Mouse (Mus musculus): ENCODE data around the gene Vax1. TPM values are rescaled to one million over a fixed set of nuclear protein-coding genes. Genes with fewer than 3 reads are reported as not detected.

The Vax1 gene
- total RNA-seq, 2 experiments from 2014 or later: not detected

DNA sequence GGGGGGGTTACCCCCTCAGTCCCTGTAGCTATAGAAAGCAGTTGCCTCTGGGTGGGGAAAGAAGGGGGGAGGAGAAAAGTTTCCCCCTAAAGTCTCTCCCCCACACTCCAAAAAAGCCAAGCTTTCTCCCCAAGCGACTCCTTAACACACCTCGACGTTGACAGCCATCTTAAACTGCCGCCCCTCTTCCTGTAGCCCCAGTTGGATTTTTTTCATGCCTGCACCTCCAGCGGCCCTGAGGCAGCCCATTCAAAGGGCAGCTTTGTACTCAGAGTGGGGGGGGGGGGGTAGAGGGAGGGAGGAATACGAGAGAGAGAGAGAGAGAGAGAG lies 875 bp upstream of the Vax1 start:
- intact Hi-C loops (cut with DNase I): no loop called here
- DNase-seq: no peak

DNA sequence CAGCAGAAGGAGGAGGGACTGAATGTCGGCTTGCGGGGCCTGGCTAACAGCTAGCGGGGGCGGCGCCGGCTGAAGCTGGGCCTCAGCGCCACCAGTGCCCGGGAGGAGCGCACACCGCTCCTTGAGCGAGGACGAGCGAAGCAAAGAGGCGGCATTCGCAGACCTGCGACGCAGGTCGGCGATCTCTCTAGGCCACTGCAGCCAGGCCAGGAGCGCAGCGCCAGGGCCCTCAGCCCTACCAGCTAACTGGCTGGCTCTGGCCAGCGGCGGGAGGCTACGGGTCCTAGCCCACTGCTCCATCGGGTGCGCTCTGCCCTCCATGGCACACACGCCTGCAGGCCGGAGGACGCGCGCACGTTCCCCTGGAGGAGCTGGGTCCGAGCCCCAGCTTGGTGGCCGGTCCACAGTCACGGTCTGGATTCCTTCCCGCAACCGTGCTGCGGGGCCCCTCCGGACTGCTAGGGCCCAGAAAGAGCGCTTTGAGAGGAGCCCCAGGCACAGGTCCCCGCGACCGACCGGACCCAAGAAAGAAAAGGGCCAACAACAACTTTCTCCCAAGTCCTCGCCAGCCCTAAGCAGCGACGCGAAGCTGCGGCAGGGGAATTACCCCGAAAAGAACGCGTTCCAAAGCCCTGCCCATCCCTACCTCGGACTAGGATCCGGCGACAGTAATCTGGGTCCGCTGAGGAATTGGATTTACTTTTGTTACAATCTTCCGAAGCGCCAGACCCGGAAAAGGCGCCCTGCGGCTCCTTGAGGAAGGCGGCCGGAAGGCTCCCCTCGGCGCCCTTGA lies 517 bp downstream of the Vax1 start:
- DNase-seq: no peak
- intact Hi-C loops (cut with DNase I): no loop called here

DNA sequence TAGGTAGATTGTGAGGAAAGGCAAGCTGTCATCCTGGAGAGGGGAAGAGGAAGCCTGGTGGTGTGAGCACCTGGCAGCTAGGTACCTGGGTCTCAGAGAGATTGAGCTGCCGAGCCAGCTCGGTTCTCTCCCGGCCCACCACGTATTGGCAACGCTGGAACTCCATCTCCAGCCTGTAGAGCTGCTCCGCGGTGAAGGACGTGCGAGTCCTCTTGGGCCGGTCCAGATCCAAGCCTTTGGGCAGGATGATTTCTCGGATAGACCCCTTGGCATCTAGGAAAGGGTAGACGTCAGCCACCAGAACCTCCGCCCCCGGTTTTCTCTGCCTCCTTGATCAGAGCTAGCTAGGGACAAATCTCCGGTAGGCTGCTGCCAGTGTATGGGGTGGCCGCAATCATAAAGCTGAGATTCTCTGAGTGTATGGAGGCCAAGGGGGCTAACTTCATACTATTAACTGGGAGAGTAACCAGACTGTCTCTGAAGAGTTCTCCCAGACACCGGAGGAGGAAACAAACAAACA lies 1.4 kb downstream of the Vax1 start:
- intact Hi-C loops (cut with DNase I): no loop called here
- no peak for DNase-seq

DNA sequence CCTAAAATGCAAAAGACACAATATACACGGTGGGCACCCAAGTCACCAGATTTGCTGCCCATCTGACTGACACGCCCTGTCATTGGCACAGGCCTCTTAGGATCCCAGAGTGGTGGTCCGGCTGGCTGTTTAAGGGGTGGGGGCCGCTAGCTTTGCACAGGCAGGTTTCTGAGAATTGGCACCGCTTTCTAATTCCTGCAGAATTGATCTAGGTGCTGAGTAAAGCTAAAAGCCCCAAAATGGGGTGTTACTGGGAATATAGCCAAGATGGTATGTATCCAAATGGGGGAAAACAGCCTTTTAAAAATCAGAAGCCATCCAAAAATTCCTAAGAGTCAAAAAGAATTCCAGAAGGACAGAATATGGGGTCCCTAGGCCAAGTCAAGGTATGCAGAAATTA lies 2.0 kb downstream of the Vax1 start:
- intact Hi-C loops (cut with DNase I): no loop called here
- DNase-seq: no peak

DNA sequence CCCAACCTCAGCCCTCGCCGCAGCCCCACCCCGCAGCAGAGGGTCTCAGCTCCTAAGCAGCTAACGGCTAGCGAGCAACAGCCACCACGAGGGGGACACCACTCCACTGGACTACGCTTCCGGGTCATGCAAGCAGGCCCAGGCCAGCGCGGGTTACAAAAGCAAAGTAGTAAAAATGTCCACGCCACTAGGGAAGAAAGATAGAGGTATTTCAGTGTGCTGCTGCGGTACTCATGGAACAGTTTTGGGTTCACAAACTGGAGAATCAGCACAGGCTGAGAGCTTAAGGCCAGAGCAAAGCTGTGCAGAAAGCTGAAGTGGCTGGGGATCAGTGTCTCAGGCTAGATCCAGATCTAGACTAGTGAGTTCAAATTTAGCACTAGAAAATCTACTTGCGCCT lies 3.0 kb downstream of the Vax1 start:
- intact Hi-C loops (cut with DNase I): no loop called here
- no peak for DNase-seq

DNA sequence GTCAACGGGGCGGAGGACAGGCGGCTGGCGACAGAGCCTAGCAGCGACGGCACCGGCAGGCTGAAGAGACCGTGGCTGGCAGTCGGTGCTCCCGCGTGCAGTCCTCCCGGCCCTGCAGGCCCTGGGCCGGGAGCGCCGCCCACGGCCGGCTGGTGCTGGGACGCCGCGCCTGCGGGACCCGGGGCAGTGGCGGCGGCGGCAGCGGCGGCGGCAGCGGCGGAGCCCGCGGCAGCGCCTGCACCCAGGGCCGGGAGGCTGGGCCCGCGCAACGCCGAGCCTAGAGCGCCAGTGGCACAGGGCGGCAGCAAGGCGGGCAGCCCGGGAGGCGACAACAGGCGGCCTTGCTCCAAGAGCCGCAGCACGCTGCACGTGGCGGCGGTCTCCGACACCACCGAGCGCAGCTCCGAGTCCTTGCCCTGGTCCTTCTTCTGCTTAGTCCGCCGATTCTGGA lies 3.5 kb downstream of the Vax1 start:
- peak in 1 of 2 experiments; percentile 11 for DNase-seq
- intact Hi-C loops (cut with DNase I): no loop called here

DNA sequence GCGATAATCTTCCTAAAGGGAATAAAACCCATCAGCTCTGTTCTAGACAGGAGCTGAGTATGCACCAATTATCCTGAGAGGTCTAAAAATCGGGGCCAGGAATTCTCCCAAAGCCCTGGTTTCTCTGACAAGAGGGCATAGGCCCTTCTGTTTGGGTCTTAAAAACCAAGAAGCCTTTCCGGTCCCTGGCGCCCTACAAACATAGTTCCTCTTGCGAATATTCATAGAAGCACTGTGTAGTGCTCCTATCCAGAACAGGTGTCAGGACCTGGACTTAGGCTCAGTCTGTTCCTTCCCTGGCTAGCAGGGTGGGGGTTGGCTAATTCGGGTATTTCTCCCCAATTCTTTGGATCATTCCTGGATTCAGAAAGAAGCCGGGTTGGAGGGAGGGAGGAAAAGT lies 4.3 kb downstream of the Vax1 start:
- intact Hi-C loops (cut with DNase I): no loop called here
- no peak for DNase-seq

DNA sequence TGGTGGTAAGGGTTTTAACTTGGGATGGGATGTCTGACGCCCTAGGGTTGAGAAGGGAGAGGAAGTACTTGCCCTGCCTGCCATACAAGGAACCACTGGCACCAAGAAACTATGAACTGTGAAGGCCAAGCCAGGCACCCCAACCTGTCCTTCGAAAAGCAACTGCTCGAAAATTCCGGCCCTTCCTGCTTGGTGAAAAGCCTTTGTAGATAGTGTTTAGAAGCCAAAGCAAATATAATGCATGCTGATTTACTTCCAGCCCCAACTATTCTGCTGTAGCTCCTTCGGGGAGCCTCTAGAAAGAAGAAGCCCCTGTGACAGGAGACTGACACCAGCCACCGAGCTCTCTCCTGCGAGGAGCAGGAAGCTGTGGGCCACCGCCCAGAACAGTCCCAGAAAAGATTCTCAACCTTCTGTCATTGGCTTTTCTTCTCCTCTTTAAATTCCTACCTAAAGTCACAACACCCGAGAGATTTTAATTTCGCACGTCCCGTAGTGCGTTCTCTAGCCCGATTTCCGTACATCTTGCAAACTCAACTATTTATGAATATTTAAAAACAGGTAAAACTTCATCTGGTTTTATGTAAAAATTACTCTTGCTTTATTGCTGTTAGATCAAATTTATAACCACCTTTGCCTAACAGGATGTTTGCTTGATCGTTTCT lies 4.8 kb downstream of the Vax1 start:
- no peak for DNase-seq
- intact Hi-C loops (cut with DNase I): no loop called here

DNA sequence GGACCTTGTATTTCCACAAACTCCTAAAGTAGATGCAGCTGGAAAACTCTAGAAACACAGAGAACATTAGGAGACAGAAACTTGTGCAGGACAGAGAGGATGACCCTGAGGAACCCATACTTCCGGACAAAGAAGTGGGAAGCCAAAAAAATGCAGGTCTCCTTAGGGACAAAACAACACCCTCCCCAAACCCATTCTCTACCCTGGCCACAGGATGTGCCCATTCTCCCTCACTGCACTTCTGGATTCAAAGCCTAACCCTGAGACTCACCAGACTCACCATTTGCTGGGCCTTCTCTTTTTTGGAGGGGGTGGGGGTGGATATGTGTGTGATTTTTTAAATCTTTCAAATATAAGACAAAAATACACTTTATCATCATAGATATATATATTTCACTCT lies 5.7 kb downstream of the Vax1 start:
- no peak for DNase-seq
- intact Hi-C loops (cut with DNase I): no loop called here

DNA sequence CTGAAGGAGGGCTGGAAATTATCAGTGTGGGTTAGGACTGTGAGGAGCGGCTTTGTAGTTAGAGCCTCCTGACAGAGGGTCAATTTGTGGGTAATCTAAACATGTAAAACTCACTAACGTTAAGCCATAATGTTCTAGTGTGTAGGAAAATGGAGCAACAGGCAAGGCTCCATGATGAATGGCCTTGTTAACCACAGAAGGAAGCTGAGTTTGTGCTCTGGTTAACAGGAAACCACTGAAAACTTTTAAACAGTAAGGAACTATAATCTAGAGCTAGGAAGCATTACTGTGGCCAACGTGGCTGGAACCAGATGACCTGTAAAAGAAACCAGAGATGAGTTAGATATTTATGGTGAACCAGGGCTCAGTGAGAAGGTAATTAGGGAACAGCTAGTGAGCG lies 13.2 kb downstream of the Vax1 start:
- intact Hi-C loops (cut with DNase I): no loop called here

DNA sequence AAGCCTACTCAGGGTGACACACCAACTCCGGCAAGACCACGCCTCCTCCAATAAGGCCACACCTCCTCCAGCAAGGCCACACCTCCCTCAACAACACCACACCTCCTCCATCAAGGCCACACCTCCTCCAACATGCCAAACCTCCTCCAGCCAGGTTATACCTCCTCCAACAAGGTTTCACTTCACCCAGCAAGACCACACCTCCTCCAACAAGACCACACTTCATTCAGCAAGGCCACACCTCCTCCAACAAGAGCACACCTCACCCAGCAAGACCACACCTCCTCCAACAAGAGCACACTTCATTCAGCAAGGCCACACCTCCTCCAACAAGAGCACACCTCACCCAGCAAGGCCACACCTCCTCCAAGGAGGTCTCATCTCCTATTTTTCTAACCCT lies 15.7 kb downstream of the Vax1 start:
- intact Hi-C loops (cut with DNase I): no loop called here
- DNase-seq: no peak

More for the DNA sequence above, 13.2 kb downstream of the Vax1 start:
- no peak for DNase-seq

DNA sequence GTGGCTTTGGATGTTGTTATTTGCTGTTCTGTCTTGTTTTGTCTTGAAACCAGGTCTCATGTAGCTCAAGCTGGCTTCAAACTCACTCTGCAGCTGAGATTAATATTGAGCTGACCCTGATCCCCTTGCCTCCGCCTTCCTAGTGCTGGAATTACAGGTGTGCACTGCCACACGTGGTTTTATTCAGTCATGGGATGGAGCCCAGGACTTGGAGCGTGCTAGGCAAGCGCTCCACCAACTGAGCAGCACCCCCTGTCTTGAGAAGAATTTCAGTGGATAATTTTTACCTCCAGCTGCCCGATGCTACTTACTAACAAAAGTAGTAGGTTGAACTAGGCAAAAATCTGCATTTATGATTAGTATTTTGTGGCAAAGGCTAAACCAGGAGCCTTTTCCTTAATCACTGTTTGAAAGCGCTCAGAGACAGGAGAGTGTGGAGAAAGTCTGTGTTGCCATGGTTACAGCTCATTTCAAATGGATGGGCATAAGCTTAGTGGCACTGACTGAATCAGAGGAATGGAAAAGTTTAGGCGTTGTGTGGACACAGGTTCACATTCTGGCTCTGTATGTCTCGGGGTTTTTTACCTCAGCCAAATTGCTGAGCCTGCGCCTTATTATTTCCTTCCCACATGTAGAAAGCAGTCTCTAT lies 24.2 kb downstream of the Vax1 start:
- no peak for DNase-seq
- intact Hi-C loops (cut with DNase I): no loop called here

DNA sequence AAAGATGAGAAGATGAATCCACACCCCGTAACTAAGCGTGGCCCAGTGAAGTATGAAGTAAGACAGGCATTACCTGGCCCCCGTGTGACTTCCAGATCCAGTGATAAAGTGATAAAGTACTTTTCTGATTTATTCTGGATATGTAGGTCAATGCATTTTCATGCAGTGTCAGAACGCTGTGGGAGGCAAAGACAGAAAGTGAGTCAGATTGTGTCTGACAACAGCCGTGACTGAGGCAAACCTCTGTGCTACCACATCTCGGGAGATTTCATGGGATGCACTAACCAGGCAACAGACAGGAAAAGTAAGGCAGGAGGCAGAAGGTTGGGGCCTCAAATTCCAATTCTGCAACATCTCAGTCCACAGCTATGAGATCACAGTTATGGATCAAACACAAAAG lies 24.8 kb downstream of the Vax1 start:
- DNase-seq: no peak
- intact Hi-C loops (cut with DNase I): no loop called here

DNA sequence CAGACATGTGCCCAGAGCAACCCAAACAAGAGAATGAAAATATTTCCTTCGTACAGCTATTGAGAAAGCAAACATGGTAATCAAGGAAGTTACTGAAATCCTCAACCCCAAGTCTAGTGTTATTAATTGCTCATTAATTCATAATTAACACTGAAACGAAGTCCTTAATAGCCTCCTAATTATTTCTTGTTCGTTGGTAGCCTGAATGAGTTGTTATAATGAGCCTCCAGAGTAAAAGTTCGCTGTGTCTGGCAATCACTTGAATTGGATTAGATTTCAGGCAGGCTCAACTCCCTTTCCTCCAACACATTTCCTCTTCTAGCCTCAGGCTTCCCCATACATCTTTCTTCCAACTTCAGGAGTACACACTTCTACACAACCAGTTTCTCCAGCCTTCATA lies 27.6 kb downstream of the Vax1 start:
- intact Hi-C loops (cut with DNase I): no loop called here
- no peak for DNase-seq

DNA sequence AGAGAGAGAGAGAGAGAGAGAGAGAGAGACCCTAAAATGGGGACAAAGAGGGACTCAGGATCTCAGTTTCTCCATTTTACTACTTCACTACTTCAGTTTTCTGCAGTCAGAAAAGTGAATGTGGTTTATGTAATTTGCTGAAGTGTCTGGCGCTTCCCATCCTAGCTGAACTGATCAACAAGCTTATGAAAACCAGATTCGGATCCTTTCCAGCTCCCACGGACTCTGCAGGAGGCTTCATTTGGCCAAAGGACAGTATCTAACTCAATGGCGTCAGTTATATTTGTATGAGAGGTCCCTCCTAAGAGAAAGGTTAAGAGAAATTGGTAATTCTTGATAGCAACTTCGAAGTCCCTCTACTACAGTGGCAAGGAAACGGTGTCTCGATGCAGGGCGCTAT lies 34.5 kb downstream of the Vax1 start:
- intact Hi-C loops (cut with DNase I): no loop called here
- DNase-seq: no peak

DNA sequence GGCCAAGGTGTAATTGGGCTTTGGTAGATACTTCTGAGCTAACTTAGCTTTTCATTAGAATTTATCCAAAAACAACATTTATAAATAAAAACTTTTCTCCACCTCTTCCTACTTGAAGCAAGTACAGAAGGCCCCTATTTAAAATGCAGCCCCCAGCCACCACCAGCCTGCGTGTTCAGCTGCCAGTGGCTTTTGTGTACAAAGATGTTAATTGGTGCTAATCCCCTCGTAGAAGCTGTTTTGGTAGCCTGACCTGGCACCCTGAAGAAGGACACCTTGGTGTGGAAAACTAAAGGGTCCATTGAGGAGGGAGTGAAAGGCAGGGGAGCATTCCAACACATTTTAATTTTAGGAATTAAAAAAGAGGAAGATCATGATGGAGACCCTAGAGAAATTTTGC lies 34.9 kb downstream of the Vax1 start:
- intact Hi-C loops (cut with DNase I): no loop called here
- DNase-seq: no peak

DNA sequence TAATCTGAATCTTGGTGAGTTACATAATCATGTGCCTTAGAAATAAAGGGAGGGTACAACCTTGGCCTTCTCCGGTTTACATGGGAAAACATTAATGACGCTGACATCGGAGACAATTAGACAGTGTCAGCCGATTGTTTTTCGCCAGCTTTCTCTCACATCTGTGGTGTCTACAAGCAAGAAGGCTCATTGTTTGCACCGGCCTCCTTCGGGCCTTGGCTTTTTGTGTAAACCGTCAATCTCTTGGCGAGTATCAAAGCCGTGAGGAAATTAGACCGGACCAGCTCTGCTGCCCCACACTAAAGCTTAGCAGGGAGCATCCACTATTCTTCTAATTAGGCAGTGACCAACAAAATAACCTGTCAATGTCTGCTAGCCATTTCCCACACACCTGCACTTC lies 36.7 kb downstream of the Vax1 start:
- intact Hi-C loops (cut with DNase I): no loop called here
- DNase-seq: no peak

DNA sequence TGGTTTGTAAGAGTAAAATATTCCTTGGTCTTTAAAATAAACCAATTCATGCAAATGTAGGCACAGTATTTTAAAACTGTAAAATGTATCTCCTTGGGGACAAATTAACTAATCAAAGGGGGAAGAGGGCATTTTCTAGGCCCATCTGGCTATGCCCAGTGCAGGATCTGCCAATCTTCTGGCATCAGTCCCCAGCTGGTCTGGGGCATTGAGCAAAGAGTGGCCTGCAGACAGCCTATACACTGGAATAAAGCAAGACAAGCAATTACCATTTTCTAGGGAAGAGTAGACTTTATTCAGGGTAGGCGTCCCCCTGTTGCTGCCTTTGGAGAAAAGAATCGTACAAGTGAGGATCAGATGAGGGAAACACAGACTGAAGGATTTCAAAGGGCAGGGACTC lies 40.2 kb downstream of the Vax1 start:
- DNase-seq: no peak
- intact Hi-C loops (cut with DNase I): no loop called here

DNA sequence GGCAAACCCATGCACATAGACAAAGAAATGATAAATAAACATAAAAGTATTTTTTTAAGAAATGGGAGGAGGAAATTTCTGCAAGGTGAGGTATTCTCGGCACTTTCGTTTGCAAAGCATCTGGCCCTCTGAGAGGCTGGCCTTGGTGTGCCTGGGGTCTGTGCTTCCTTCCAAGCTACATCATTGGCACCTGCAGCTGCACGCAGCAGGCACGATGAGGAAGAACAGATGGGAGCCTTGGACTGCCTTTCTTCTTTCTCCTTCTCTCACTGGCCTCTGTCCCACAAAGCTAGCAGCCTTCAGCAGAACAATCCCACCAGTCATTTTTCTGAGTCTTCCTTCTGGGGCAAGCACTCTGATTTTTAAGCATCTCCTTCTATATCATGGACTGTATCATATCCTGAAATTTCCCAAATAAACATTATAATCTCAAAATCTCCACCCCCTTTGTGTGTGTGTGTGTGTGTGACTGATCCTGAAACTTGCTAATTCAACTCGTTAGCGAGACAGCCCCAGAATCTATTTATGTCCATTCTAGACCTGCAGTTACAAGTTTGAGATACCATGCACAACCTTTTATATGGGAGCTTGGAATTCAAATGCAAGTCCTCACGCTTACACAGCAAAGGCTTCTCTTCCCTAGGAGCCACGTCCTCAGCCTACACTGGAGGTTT lies 41.2 kb downstream of the Vax1 start:
- no peak for DNase-seq
- intact Hi-C loops (cut with DNase I): no loop called here

DNA sequence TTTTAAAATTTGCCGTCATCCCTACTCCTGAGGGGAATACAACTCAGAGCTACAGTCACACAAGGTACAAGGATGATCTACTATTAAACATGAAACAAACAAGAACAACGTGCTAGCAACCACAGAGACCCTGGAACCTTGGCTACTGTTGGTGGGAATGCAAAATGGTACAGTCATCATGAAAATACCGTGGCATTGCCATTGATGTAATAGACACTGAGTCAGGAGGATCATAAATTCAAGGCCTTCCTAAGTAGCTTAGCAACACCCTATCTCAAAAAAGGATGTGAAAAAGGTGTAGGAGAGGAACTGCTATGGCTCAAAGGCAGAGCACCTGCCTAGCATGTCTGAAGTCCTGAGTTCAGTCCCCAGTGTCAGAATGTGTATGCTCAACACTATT lies 42.4 kb downstream of the Vax1 start:
- intact Hi-C loops (cut with DNase I): no loop called here
- no peak for DNase-seq

Data from heart, postnatal 10 days (tissue).